Mouse (Mus musculus) embryonic stem cell, embryonic (primary cell): ENCODE data around the gene Fdx1l.

Experiments
- CTCF ChIA-PET, 4 experiments: fragments of 300-600 bp in 2 of 4; fragments of 350-600 bp in 2 of 4; sonication (Branson Sonifier 250); formaldehyde crosslinking; loops; one replicate each; lab custom pipeline; 2022; ENCODE audit warnings: inconsistent platforms in 2 of 4; lab: Charles Lee
- POLR2A ChIA-PET, 4 experiments: fragments of 300-600 bp in 2 of 4; fragments of 350-600 bp in 2 of 4; sonication (Branson Sonifier 250); formaldehyde crosslinking; loops; one replicate each; lab custom pipeline; 2022; ENCODE audit warnings: antibody characterized with exemption in 4 of 4, inconsistent platforms in 1 of 4; lab: Charles Lee

Gene Fdx1l

GRCm38 (mm10) chr9:21039779-21040178 is 33.6 kb downstream of the Fdx1l start:
- CTCF ChIA-PET = interaction anchor here in 2 of 4 experiments (1.2 to 1.5 kb wide), 2 partner anchors 9 to 121 kb away, joined by 3 to 9 read pairs; no protein-coding TSS in a partner anchor
- POLR2A ChIA-PET = interaction anchor here (0.5 to 7.6 kb wide), 11 partner anchors 9 to 52 kb away, joined by 3 to 55 read pairs (median 7); partner anchors contain the start of genes Gm38431 (in 2 of the 4), Raver1 (in 2 of the 4), Fdx1l (in 1 of the 4) and Gm49373 (in 1 of the 4)

- ChIA-PET POLR2A (interaction anchor here in 3 of 4 experiments (0.7 to 7.6 kb wide), 16 partner anchors 11 to 160 kb away, joined by 3 to 55 read pairs (median 5); partner anchors contain the start of genes Gm38431 (in 3 of the 3), Icam1 (in 3 of the 3), Raver1 (in 3 of the 3) and Fdx1l (in 1 of the 3)), CTCF (interaction anchor here in 3 of 4 experiments (0.6 to 2.1 kb wide), 4 partner anchors 7 to 441 kb away, joined by 3 to 6 read pairs (median 3); partner anchors contain the start of gene Icam4 (in 1 of the 3))
Observed at GRCm38 (mm10) chr9:21037481-21037891, 35.9 kb downstream of the Fdx1l start.

GRCm38 (mm10) chr9:21036666-21037065 is 36.7 kb downstream of the Fdx1l start:
- ChIA-PET POLR2A (interaction anchor here in 3 of 4 experiments (0.5 to 7.6 kb wide), 17 partner anchors 10 to 159 kb away, joined by 3 to 55 read pairs (median 4); partner anchors contain the start of genes Gm38431 (in 2 of the 3), Icam1 (in 2 of the 3), Raver1 (in 2 of the 3) and Fdx1l (in 1 of the 3)), CTCF (interaction anchor here in 2 of 4 experiments (0.9 to 1.2 kb wide), 3 partner anchors 10 to 101 kb away, joined by 3 to 4 read pairs (median 3); no protein-coding TSS in a partner anchor)

GRCm38 (mm10) chr9:21036161-21036560 is 37.3 kb downstream of the Fdx1l start:
- ChIA-PET CTCF (interaction anchor here in 2 of 4 experiments (0.9 to 1.2 kb wide), 2 partner anchors 9 to 100 kb away, joined by 3 to 4 read pairs; no protein-coding TSS in a partner anchor), POLR2A (interaction anchor here in 2 of 4 experiments (0.5 to 7.6 kb wide), 14 partner anchors 10 to 187 kb away, joined by 3 to 55 read pairs (median 4); partner anchors contain the start of genes Gm38431 (in 2 of the 2), Raver1 (in 2 of the 2), Fdx1l (in 1 of the 2) and Gm49373 (in 1 of the 2))

- POLR2A ChIA-PET = interaction anchor here (0.6 to 7.6 kb wide), 28 partner anchors 9 to 188 kb away, joined by 3 to 55 read pairs (median 4); partner anchors contain the start of genes Gm49373 (in 3 of the 4), Fdx1l (in 2 of the 4), Gm38431 (in 2 of the 4) and Icam1 (in 2 of the 4)
- CTCF ChIA-PET = interaction anchor here in 2 of 4 experiments (0.5 to 1.4 kb wide), 5 partner anchors 16 to 185 kb away, joined by 3 to 5 read pairs (median 3); partner anchors contain the start of gene Icam1 (in 1 of the 2)
Observed at GRCm38 (mm10) chr9:21035586-21035985, 37.8 kb downstream of the Fdx1l start.

GRCm38 (mm10) chr9:21034481-21035085 is 38.8 kb downstream of the Fdx1l start:
- POLR2A ChIA-PET = interaction anchor here (0.7 to 7.6 kb wide), 31 partner anchors 9 to 377 kb away, joined by 3 to 55 read pairs (median 4); partner anchors contain the start of genes Gm49373 (in 3 of the 4), Icam1 (in 3 of the 4), Fdx1l (in 2 of the 4) and Gm38431 (in 2 of the 4)
- CTCF ChIA-PET = interaction anchor here in 2 of 4 experiments (0.7 to 1.4 kb wide), 7 partner anchors 19 to 279 kb away, joined by 3 to 5 read pairs (median 3); partner anchors contain the start of gene Icam1 (in 1 of the 2)

- ChIA-PET CTCF (interaction anchor here in 3 of 4 experiments (0.5 to 1.4 kb wide), 20 partner anchors 11 to 381 kb away, joined by 3 to 8 read pairs (median 4); partner anchors contain the start of genes Cdkn2d (in 2 of the 3), Eif3g (in 1 of the 3), Pin1 (in 1 of the 3) and Tyk2 (in 1 of the 3)), POLR2A (interaction anchor here (0.6 to 12.3 kb wide), 49 partner anchors 8 to 513 kb away, joined by 3 to 264 read pairs (median 4); partner anchors contain the start of genes Gm38431 (in 3 of the 4), Icam1 (in 3 of the 4), Raver1 (in 3 of the 4) and Eif3g (in 2 of the 4))
Observed at GRCm38 (mm10) chr9:21033136-21033535, 40.3 kb downstream of the Fdx1l start.

- POLR2A ChIA-PET = interaction anchor here (0.6 to 12.3 kb wide), 21 partner anchors 10 to 390 kb away, joined by 3 to 264 read pairs (median 7); partner anchors contain the start of genes Icam1 (in 3 of the 4), Fdx1l (in 2 of the 4), Gm38431 (in 2 of the 4) and Raver1 (in 2 of the 4)
- CTCF ChIA-PET = interaction anchor here in 3 of 4 experiments (0.5 to 2.4 kb wide), 10 partner anchors 24 to 294 kb away, joined by 3 to 11 read pairs (median 4); partner anchors contain the start of gene Eif3g (in 2 of the 3)
Observed at GRCm38 (mm10) chr9:21032491-21032890, 40.9 kb downstream of the Fdx1l start.

- CTCF ChIA-PET = interaction anchor here in 3 of 4 experiments (0.5 to 2.4 kb wide), 12 partner anchors 10 to 478 kb away, joined by 3 to 15 read pairs (median 6); partner anchors contain the start of genes Eif3g (in 2 of the 3) and Tmed1 (in 1 of the 3)
- POLR2A ChIA-PET = interaction anchor here in 3 of 4 experiments (0.6 to 12.3 kb wide), 29 partner anchors 10 to 692 kb away, joined by 3 to 264 read pairs (median 7); partner anchors contain the start of genes Gm38431 (in 3 of the 3), Icam1 (in 3 of the 3), Raver1 (in 3 of the 3) and Angptl6 (in 1 of the 3)
Observed at GRCm38 (mm10) chr9:21031896-21032351, 41.5 kb downstream of the Fdx1l start, which contains the start of gene Icam5. Gene Icam5, plus strand, starts transcription at chr9:21032073.

GRCm38 (mm10) chr9:21031251-21031895 is 42.0 kb downstream of the Fdx1l start:
- CTCF ChIA-PET = interaction anchor here (0.5 to 3.2 kb wide), 59 partner anchors 7 to 515 kb away, joined by 3 to 25 read pairs (median 5); partner anchors contain the start of genes Icam1 (in 3 of the 4), Eif3g (in 2 of the 4), Carm1 (in 1 of the 4) and Gm38431 (in 1 of the 4)

GRCm38 (mm10) chr9:21030781-21031250 is 42.6 kb downstream of the Fdx1l start:
- CTCF ChIA-PET = interaction anchor here (0.6 to 3.2 kb wide), 80 partner anchors 8 to 780 kb away, joined by 3 to 25 read pairs (median 4); partner anchors contain the start of genes Icam1 (in 3 of the 4), Eif3g (in 2 of the 4), Carm1 (in 1 of the 4) and Gm38431 (in 1 of the 4)
- POLR2A ChIA-PET = interaction anchor here in 3 of 4 experiments (0.6 to 12.3 kb wide), 73 partner anchors 9 to 693 kb away, joined by 3 to 264 read pairs (median 4); partner anchors contain the start of genes Gm38431 (in 3 of the 3), Icam1 (in 3 of the 3), Raver1 (in 3 of the 3) and Angptl6 (in 1 of the 3)

More at GRCm38 (mm10) chr9:21031251-21031895, 42.0 kb downstream of the Fdx1l start:
- POLR2A ChIA-PET = interaction anchor here in 3 of 4 experiments (0.7 to 12.3 kb wide), 66 partner anchors 8 to 692 kb away, joined by 3 to 264 read pairs (median 5); partner anchors contain the start of genes Gm38431 (in 3 of the 3), Icam1 (in 3 of the 3), Raver1 (in 3 of the 3) and Angptl6 (in 1 of the 3)

- ChIA-PET POLR2A (interaction anchor here in 3 of 4 experiments (0.6 to 12.3 kb wide), 69 partner anchors 8 to 517 kb away, joined by 3 to 264 read pairs (median 5); partner anchors contain the start of genes Gm38431 (in 3 of the 3), Icam1 (in 3 of the 3), Raver1 (in 3 of the 3) and Mrpl4 (in 2 of the 3)), CTCF (interaction anchor here in 3 of 4 experiments (0.6 to 3.2 kb wide), 85 partner anchors 8 to 781 kb away, joined by 3 to 25 read pairs (median 4); partner anchors contain the start of genes Icam1 (in 3 of the 3), Eif3g (in 2 of the 3), Carm1 (in 1 of the 3) and Cdkn2d (in 1 of the 3))
Observed at GRCm38 (mm10) chr9:21030055-21030600, 43.3 kb downstream of the Fdx1l start.

- ChIA-PET CTCF (interaction anchor here (0.5 to 3.2 kb wide), 29 partner anchors 9 to 587 kb away, joined by 3 to 25 read pairs (median 4); partner anchors contain the start of genes Icam1 (in 2 of the 4), Cdkn2d (in 1 of the 4), Eif3g (in 1 of the 4) and S1pr2 (in 1 of the 4)), POLR2A (interaction anchor here in 3 of 4 experiments (0.6 to 12.3 kb wide), 30 partner anchors 11 to 723 kb away, joined by 3 to 264 read pairs (median 4); partner anchors contain the start of genes Gm38431 (in 3 of the 3), Icam1 (in 3 of the 3), Raver1 (in 3 of the 3) and Mrpl4 (in 2 of the 3))
Observed at GRCm38 (mm10) chr9:21029291-21030054, 43.9 kb downstream of the Fdx1l start, which contains the start of gene Icam4. Gene Icam4, plus strand, starts transcription at chr9:21029373.
